ENCODE assay signal across 17 mouse cellular contexts in the genomic region with DNA sequence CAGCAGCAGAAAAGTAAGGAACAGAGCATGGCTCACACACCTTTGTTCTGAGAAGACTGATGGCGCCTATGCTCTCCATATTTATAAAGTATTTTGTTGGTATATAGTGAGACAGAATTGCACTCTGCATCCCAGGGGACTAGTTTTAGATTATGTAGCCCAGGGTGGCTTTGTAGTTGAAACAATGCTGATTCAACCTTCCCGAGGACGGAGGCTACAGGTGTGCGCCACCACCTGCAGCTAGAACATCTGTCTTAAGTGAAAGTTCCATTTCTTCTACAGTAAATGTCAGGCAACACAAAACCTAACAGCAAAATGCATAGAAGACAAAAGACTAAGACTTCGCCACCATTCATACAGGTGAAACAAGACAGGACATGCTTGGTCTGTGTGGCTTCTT. TPM values are rescaled to one million over a fixed set of nuclear protein-coding genes. Genes with fewer than 3 reads are reported as not detected.
DNase-seq lines count a peak whose midpoint lies in the region; TF ChIP-seq lines count a peak whose summit lies in the region.
"Had no signal": no experiment of that assay in that cellular context is flagged by ENCODE, and none has a peak within 500 bp of the region (broad histone marks: within the 10 kb centered on the region; RNA-seq: fewer than 3 reads in every experiment).

No protein-coding gene starts in this region.

- no peak overlapping the region for H3K4me3 ChIP-seq in ES-Bruce4 (ENCODE audit: low read depth, low read length)

- peak; percentile 61 for DNase-seq in heart, adult 11 months
- no peak for DNase-seq in heart, postnatal 25 days (ENCODE audit: low spot score)
- no peak for DNase-seq in kidney, adult 11 months
- DNase-seq: adrenal gland, adult 2 months; adrenal gland, adult 8-10 months; adrenal gland, postnatal 10 days; adrenal gland, postnatal 14 days; adrenal gland, postnatal 25 days; B cell, adult 2 months; cerebellum, adult 11 months; cerebellum, adult 11-12 months; cerebellum, adult 18-20 months; cerebellum, adult 2 months had no signal

- H3K9ac ChIP-seq in ES-Bruce4 (ENCODE audit: low read depth, poor library complexity, severe bottlenecking), result no peak overlapping the region

- H3K27me3 ChIP-seq in ES-Bruce4 (ENCODE audit: control insufficient read depth, insufficient read depth, low read length, poor library complexity, severe bottlenecking), result no peaks in the 10 kb centered on the region; the same call in 1 of the 2 replicates

- H3K27ac ChIP-seq in ES-Bruce4 (ENCODE audit: insufficient read depth, low read length), result no peak overlapping the region

- no peaks in the 10 kb centered on the region for H3K9me3 ChIP-seq in ES-Bruce4 (replicated peaks; ENCODE audit: control insufficient read depth, insufficient read depth, low read length, poor library complexity, severe bottlenecking)
- H3K9me3 ChIP-seq: G1E had no signal

- 0 out of 2 replicates have a peak, but pooled peaks have one; percentile 50 for TF ChIP-seq EP300 in ES-Bruce4 (IDR thresholded peaks at IDR 0.05; ENCODE audit: insufficient read depth, low read depth, low read length)

- TF ChIP-seq CTCF in ES-Bruce4 (IDR thresholded peaks at IDR 0.05; ENCODE audit: low read depth, low read length), result no peak

- H3K4me1 ChIP-seq in ES-Bruce4 (ENCODE audit: control insufficient read depth, insufficient read depth, low read length), result no peaks in the 10 kb centered on the region

- H3K36me3 ChIP-seq in ES-Bruce4 (ENCODE audit: control insufficient read depth, insufficient read depth, low read length, poor library complexity, severe bottlenecking), result no peaks in the 10 kb centered on the region
- H3K36me3 ChIP-seq: G1E had no signal

- intact Hi-C loops in heart, postnatal 25 days (cut with DNase I), result no loop called here

- no peak for TF ChIP-seq POLR2A in ES-Bruce4 (IDR thresholded peaks at IDR 0.05; ENCODE audit: insufficient read depth, low read length)

RNA-seq across cellular contexts. Expression of gene Tnfsf10, which starts 26.5 kb away (rescaled TPM):
- total RNA-seq in heart, postnatal 25 days (2021), result 10 to 100 TPM in 1 of 2 experiments, 1 to 10 TPM in 1; 9.7 to 12.7 TPM
- not detected in 2 replicates for polyA plus RNA-seq in ES-Bruce4 (2011; ENCODE audit: insufficient read depth, insufficient read length, low read depth, missing spikeins)
- total RNA-seq: ES-E14 had no signal
- polyA plus RNA-seq: C2C12 had no signal
